Mouse (Mus musculus): ENCODE results near the gene Krtap26-1. TPM values are rescaled to one million over a fixed set of nuclear protein-coding genes. Genes with fewer than 3 reads are reported as not detected.

Gene Krtap26-1
- 0.37 and 2.0 TPM in 2 replicates for polyA plus RNA-seq (2015; fragmentation: Nextera tagmentation; extraction: Ambion mirVana)

- peak within 1 kb of the TSS; percentile 32 for H3K4me2 ChIP-seq (replicated peaks; ENCODE audit: low read depth)
- no peak within 1 kb of the TSS for H3K4me3 ChIP-seq (ENCODE audit: low read depth, low read length)
- 0 out of 2 replicates have a peak, but pooled peaks cover 2% of the 10 kb centered on the region for H3K4me1 ChIP-seq (replicated peaks; ENCODE audit: control insufficient read depth, insufficient read depth, low read length)
- no peaks in the 10 kb centered on the region for H3K27me3 ChIP-seq (replicated peaks; ENCODE audit: control insufficient read depth, insufficient read depth, low read length)
- H3K27ac ChIP-seq (ENCODE audit: low read depth, low read length) = peak within 1 kb of the TSS; percentile 68
- H3K9ac ChIP-seq (ENCODE audit: low read depth, low read length) = no peak within 1 kb of the TSS
- ATAC-seq = no peak
- TF ChIP-seq CTCF (IDR thresholded peaks at IDR 0.05; ENCODE audit: low read depth) = no peak
- H3K36me3 ChIP-seq (ENCODE audit: control insufficient read depth, insufficient read depth) = no peaks in the 10 kb centered on the region
- 85% methylated on average over 10 of the region's 10 CpGs for WGBS
- no peaks in the 10 kb centered on the region for H3K9me3 ChIP-seq (ENCODE audit: control insufficient read depth)
Measured at GRCm38 (mm10) chr16:88647358-88647846, at the start of gene Krtap26-1. Krtap26-1 (minus strand) TSS chr16:88647796.

- TF ChIP-seq CTCF (IDR thresholded peaks at IDR 0.05; ENCODE audit: low read depth) = no peak
- no peak for ATAC-seq
- Histone ChIP-seq H3K9me3 (ENCODE audit: control insufficient read depth) (no peaks in the 10 kb centered on the region), H3K36me3 (ENCODE audit: control insufficient read depth, insufficient read depth) (no peaks in the 10 kb centered on the region), H3K4me2 (replicated peaks; ENCODE audit: low read depth) (no peak overlapping the region), H3K27ac (ENCODE audit: low read depth, low read length) (no peak overlapping the region), H3K4me1 (replicated peaks; ENCODE audit: control insufficient read depth, insufficient read depth, low read length) (no peaks in the 10 kb centered on the region), H3K4me3 (ENCODE audit: low read depth, low read length) (no peak overlapping the region), H3K9ac (ENCODE audit: low read depth, low read length) (no peak overlapping the region), H3K27me3 (replicated peaks; ENCODE audit: control insufficient read depth, insufficient read depth, low read length) (no peaks in the 10 kb centered on the region)
- 40% methylated on average over 4 of the region's 4 CpGs for WGBS
Measured at GRCm38 (mm10) chr16:88696256-88696655, 48.7 kb upstream of the Krtap26-1 start.

GRCm38 (mm10) chr16:88681282-88681681 is 33.7 kb upstream of the Krtap26-1 start:
- no peak for TF ChIP-seq CTCF (IDR thresholded peaks at IDR 0.05; ENCODE audit: low read depth)
- 64% methylated on average over 2 of the region's 2 CpGs for WGBS
- no peak overlapping the region for H3K4me2 ChIP-seq (replicated peaks; ENCODE audit: low read depth)
- no peaks in the 10 kb centered on the region for H3K36me3 ChIP-seq (ENCODE audit: control insufficient read depth, insufficient read depth)
- no peaks in the 10 kb centered on the region for H3K9me3 ChIP-seq (ENCODE audit: control insufficient read depth)
- no peaks in the 10 kb centered on the region for H3K4me1 ChIP-seq (replicated peaks; ENCODE audit: control insufficient read depth, insufficient read depth, low read length)
- no peak overlapping the region for H3K27ac ChIP-seq (ENCODE audit: low read depth, low read length)
- no peak overlapping the region for H3K4me3 ChIP-seq (ENCODE audit: low read depth, low read length)
- no peak for ATAC-seq
- no peak overlapping the region for H3K9ac ChIP-seq (ENCODE audit: low read depth, low read length)
- no peaks in the 10 kb centered on the region for H3K27me3 ChIP-seq (replicated peaks; ENCODE audit: control insufficient read depth, insufficient read depth, low read length)

GRCm38 (mm10) chr16:88679099-88679498 is 31.5 kb upstream of the Krtap26-1 start:
- no peak overlapping the region for H3K4me2 ChIP-seq (replicated peaks; ENCODE audit: low read depth)
- WGBS = 83% methylated on average over 6 of the region's 6 CpGs
- H3K4me1 ChIP-seq (replicated peaks; ENCODE audit: control insufficient read depth, insufficient read depth, low read length) = no peaks in the 10 kb centered on the region
- H3K27me3 ChIP-seq (replicated peaks; ENCODE audit: control insufficient read depth, insufficient read depth, low read length) = no peaks in the 10 kb centered on the region
- no peak for TF ChIP-seq CTCF (IDR thresholded peaks at IDR 0.05; ENCODE audit: low read depth)
- H3K36me3 ChIP-seq (ENCODE audit: control insufficient read depth, insufficient read depth) = no peaks in the 10 kb centered on the region
- no peaks in the 10 kb centered on the region for H3K9me3 ChIP-seq (ENCODE audit: control insufficient read depth)
- ATAC-seq = no peak
- H3K9ac ChIP-seq (ENCODE audit: low read depth, low read length) = no peak overlapping the region
- no peak overlapping the region for H3K4me3 ChIP-seq (ENCODE audit: low read depth, low read length)
- H3K27ac ChIP-seq (ENCODE audit: low read depth, low read length) = no peak overlapping the region

GRCm38 (mm10) chr16:88671571-88671970 is 24.0 kb upstream of the Krtap26-1 start, which contains the start of gene Krtap27-1:
Krtap27-1 (minus strand) TSS chr16:88671671.
- Histone ChIP-seq H3K36me3 (ENCODE audit: control insufficient read depth, insufficient read depth) (no peaks in the 10 kb centered on the region), H3K9me3 (ENCODE audit: control insufficient read depth) (no peaks in the 10 kb centered on the region), H3K9ac (ENCODE audit: low read depth, low read length) (no peak within 1 kb of the TSS), H3K4me1 (replicated peaks; ENCODE audit: control insufficient read depth, insufficient read depth, low read length) (no peaks in the 10 kb centered on the region), H3K4me3 (ENCODE audit: low read depth, low read length) (no peak within 1 kb of the TSS), H3K27me3 (replicated peaks; ENCODE audit: control insufficient read depth, insufficient read depth, low read length) (no peaks in the 10 kb centered on the region), H3K27ac (ENCODE audit: low read depth, low read length) (no peak within 1 kb of the TSS), H3K4me2 (replicated peaks; ENCODE audit: low read depth) (no peak within 1 kb of the TSS)
- no peak for ATAC-seq
- no peak for TF ChIP-seq CTCF (IDR thresholded peaks at IDR 0.05; ENCODE audit: low read depth)
- WGBS = 90% methylated on average over 4 of the region's 4 CpGs

- H3K4me1 ChIP-seq (replicated peaks; ENCODE audit: control insufficient read depth, insufficient read depth, low read length) = no peaks in the 10 kb centered on the region
- WGBS = 68% methylated on average over 1 of the region's 1 CpGs
- no peaks in the 10 kb centered on the region for H3K27me3 ChIP-seq (replicated peaks; ENCODE audit: control insufficient read depth, insufficient read depth, low read length)
- no peaks in the 10 kb centered on the region for H3K36me3 ChIP-seq (ENCODE audit: control insufficient read depth, insufficient read depth)
- H3K27ac ChIP-seq (ENCODE audit: low read depth, low read length) = no peak overlapping the region
- H3K4me3 ChIP-seq (ENCODE audit: low read depth, low read length) = no peak overlapping the region
- H3K9ac ChIP-seq (ENCODE audit: low read depth, low read length) = no peak overlapping the region
- peak; percentile 83 for TF ChIP-seq CTCF (IDR thresholded peaks at IDR 0.05; ENCODE audit: low read depth)
- H3K9me3 ChIP-seq (ENCODE audit: control insufficient read depth) = no peaks in the 10 kb centered on the region
- no peak overlapping the region for H3K4me2 ChIP-seq (replicated peaks; ENCODE audit: low read depth)
- peak; percentile 54; the same call in 1 of the 2 replicates for ATAC-seq
Measured at GRCm38 (mm10) chr16:88657426-88657825, 9.8 kb upstream of the Krtap26-1 start.
